Mouse (Mus musculus): ENCODE data around the gene Zfp853. TPM values are rescaled to one million over a fixed set of nuclear protein-coding genes. Genes with fewer than 3 reads are reported as not detected.

Gene Zfp853
- polyA plus RNA-seq, 1 experiment = 2.0 TPM

DNA sequence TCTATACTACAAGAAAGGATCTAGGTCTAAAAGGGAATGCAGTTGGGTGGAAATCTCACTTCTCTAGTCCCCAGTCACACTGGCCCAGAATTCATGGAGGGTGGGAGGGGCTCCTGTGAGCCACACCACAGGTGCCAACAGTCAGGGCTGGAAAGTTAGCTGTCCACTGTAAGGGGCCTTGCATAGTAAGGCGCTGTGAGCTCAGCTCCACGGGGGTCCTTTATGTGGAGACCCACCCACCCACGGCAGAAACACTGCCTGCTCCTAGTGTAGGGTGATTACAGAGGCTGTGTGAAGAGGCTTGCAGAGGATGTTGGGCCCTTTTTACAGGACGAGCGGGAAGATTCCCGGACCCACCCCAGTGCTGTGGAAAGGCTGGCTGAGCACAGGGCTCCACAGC is 41.4 kb downstream of the Zfp853 start:
- Histone ChIP-seq H3K4me1 (ENCODE audit: control insufficient read depth, insufficient read depth, low read length) (0 out of 2 replicates have a peak, but pooled peaks cover 8% of the 10 kb centered on the region), H3K27me3 (ENCODE audit: control insufficient read depth, insufficient read depth, low read length) (no peaks in the 10 kb centered on the region), H3K4me3 (replicated peaks; ENCODE audit: insufficient read depth, low read depth, low read length) (no peak overlapping the region), H3K27ac (ENCODE audit: insufficient read depth, low read length) (no peak overlapping the region)
- TF ChIP-seq CTCF (IDR thresholded peaks at IDR 0.05; ENCODE audit: borderline replicate concordance, insufficient read depth, low read depth, low read length) (no peak), POLR2A (IDR thresholded peaks at IDR 0.05; ENCODE audit: borderline replicate concordance, insufficient read depth, low read length) (no peak)
- no peak for DNase-seq
- WGBS = 72% methylated on average over 6 of the region's 6 CpGs

DNA sequence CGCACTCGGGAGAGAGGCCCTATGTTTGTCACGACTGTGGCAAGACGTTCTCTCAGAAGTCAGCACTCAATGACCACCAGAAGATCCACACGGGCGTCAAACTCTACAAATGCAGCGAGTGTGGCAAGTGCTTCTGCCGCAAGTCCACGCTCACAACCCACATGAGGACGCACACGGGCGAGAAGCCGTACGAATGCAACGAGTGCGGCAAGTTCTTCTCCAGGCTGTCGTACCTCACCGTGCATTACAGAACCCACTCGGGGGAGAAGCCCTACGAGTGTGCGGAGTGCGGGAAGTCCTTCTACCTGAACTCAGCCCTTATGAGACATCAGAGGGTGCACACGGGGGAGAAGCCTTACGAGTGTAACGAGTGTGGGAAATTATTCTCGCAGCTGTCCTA is 48.5 kb downstream of the Zfp853 start:
- H3K4me1 ChIP-seq (ENCODE audit: control insufficient read depth, insufficient read depth, low read length) = 0 out of 2 replicates have a peak, but pooled peaks cover 2% of the 10 kb centered on the region
- H3K27me3 ChIP-seq (ENCODE audit: control insufficient read depth, insufficient read depth, low read length) = no peaks in the 10 kb centered on the region
- TF ChIP-seq POLR2A (IDR thresholded peaks at IDR 0.05; ENCODE audit: borderline replicate concordance, insufficient read depth, low read length) (no peak), CTCF (IDR thresholded peaks at IDR 0.05; ENCODE audit: borderline replicate concordance, insufficient read depth, low read depth, low read length) (no peak)
- H3K4me3 ChIP-seq (replicated peaks; ENCODE audit: insufficient read depth, low read depth, low read length) = no peak overlapping the region
- no peak for DNase-seq
- no peak overlapping the region for H3K27ac ChIP-seq (ENCODE audit: insufficient read depth, low read length)
- 96% methylated on average over 26 of the region's 26 CpGs for WGBS

Other genes starting within 250 kb of the Zfp853 start
- gene Rnf216, start 180.6 kb downstream of the Zfp853 start, polyA plus RNA-seq (2012; rRNA removed) = 33.8 and 35.6 TPM in 2 replicates
- gene Olfr718-ps1, start 146.0 kb downstream of the Zfp853 start, polyA plus RNA-seq (2012; rRNA removed) = not detected in 2 replicates
- 13.3 and 13.8 TPM in 2 replicates for gene Rbak, start 112.8 kb downstream of the Zfp853 start, polyA plus RNA-seq (2012; rRNA removed)
- gene Spdye4b, start 112.6 kb downstream of the Zfp853 start, polyA plus RNA-seq (2012; rRNA removed) = not detected in 2 replicates
- gene Spdye4a, start 66.7 kb downstream of the Zfp853 start, polyA plus RNA-seq (2012; rRNA removed) = not detected in 2 replicates
- 27.0 and 28.5 TPM in 2 replicates for gene Zfp12, start 58.5 kb downstream of the Zfp853 start, polyA plus RNA-seq (2012; rRNA removed)
- gene Zfp316, start 23.6 kb downstream of the Zfp853 start, polyA plus RNA-seq (2012; rRNA removed) = 14.1 and 14.7 TPM in 2 replicates
- 17.0 and 17.8 TPM in 2 replicates for gene E130309D02Rik, start 21.7 kb upstream of the Zfp853 start, polyA plus RNA-seq (2012; rRNA removed)
- gene Zdhhc4, start 35.6 kb upstream of the Zfp853 start, polyA plus RNA-seq (2012; rRNA removed) = 68.3 and 69.7 TPM in 2 replicates
- 38.5 and 52.1 TPM in 2 replicates for gene Grid2ip, start 63.7 kb upstream of the Zfp853 start, polyA plus RNA-seq (2012; rRNA removed)
- gene Kdelr2, start 110.2 kb upstream of the Zfp853 start, polyA plus RNA-seq (2012; rRNA removed) = 32.1 and 32.6 TPM in 2 replicates
- gene Daglb, start 171.0 kb upstream of the Zfp853 start, polyA plus RNA-seq (2012; rRNA removed) = 27.8 and 30.4 TPM in 2 replicates
- 557 and 572 TPM in 2 replicates for gene Rac1, start 234.4 kb upstream of the Zfp853 start, polyA plus RNA-seq (2012; rRNA removed)